Mouse (Mus musculus) macrophage (primary cell): Measurements from ENCODE around the gene Nos3. TPM values are rescaled to one million over a fixed set of nuclear protein-coding genes. Genes with fewer than 3 reads are reported as not detected.

Experiments used
- H3K27ac ChIP-seq: fragments of 350-480 bp; formaldehyde crosslinking; 2 replicates; pipeline ENCODE4 v1.9.0; 2021
- H3K36me3 ChIP-seq: fragments of 350-480 bp; formaldehyde crosslinking; 2 replicates; pipeline ENCODE4 v1.9.0; 2021; ENCODE audit errors: inconsistent target
- H3K4me3 ChIP-seq: fragments of 350-480 bp; formaldehyde crosslinking; 2 replicates; pipeline ENCODE4 v1.9.0; 2021; ENCODE audit errors: inconsistent target
- H3K79me2 ChIP-seq: fragments of 350-480 bp; formaldehyde crosslinking; 2 replicates; pipeline ENCODE4 v1.9.0; 2021; ENCODE audit errors: inconsistent target
- WGBS: methylation state at CpG from one replicate; pipeline ENCODE4 v1.1.7; 2026; ENCODE audit warnings: inconsistent platforms; ENCODE audit not compliant: missing documents; 5-methylcytosine and 5-hydroxymethylcytosine counted together
- polyA plus RNA-seq: library from polyadenylated mRNA; stranded (reverse); fragments of 250-400 nt; gene quantifications from 3 replicates; pipeline ENCODE4 v1.2.4, GENCODE M21; 2018; ENCODE audit warnings: inconsistent platforms

Gene Nos3
- polyA plus RNA-seq, 1 experiment from 2014 or later, result not detected

GRCm38 (mm10) chr5:24412063-24412462 lies 47.5 kb downstream of the Nos3 start:
- Histone ChIP-seq H3K36me3 (0 out of 2 replicates have a peak, but pooled peaks cover 8% of the 10 kb centered on the region), H3K79me2 (no peaks in the 10 kb centered on the region), H3K27ac (no peak overlapping the region), H3K4me3 (no peak overlapping the region)
- 96% methylated on average over 2 of the region's 2 CpGs for WGBS

DNA sequence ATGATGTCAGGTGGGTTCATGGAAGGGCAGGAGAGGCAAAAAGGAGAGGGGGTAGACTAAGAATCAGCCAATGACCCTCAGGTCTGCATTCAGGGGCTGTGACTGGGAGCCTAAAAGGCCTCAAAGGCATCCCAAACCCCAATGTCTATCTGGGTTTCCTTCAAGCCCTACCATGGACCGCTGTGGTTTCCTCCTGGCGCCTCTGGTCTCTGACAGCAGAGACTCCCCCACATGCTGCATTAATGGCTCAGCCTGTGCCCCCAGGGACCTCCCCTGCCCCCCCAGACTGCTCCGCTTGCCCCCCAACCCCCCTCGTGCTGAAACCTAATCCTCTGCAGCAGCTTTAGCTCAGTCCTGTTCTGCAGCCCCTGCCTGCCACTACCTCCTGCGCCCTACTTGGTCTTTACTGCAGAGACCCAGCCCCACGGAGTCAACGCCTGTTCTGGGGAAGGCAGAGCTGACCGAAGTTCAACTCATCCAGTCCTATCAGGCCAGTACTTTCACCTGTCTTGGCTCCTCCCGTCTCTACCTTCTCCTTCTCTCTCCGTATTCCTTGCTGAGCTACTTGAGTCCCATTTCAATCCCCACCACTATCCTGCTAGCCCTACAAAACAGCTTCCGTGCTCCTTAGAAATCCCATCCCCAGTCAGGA lies 48.6 kb downstream of the Nos3 start, which contains the start of gene Asic3:
Asic3 (plus strand) TSS at position 351 of the 652 bp plus-strand sequence.
- H3K4me3 ChIP-seq, result no peak within 1 kb of the TSS
- no peaks in the 10 kb centered on the region for H3K36me3 ChIP-seq
- H3K79me2 ChIP-seq, result no peaks in the 10 kb centered on the region
- H3K27ac ChIP-seq, result no peak within 1 kb of the TSS
- WGBS, result 31% methylated on average over 10 of the region's 11 CpGs

GRCm38 (mm10) chr5:24413938-24414337 lies 49.3 kb downstream of the Nos3 start:
- Histone ChIP-seq H3K36me3 (peaks cover 6% of the 10 kb centered on the region; the same call in 1 of the 2 replicates), H3K79me2 (no peaks in the 10 kb centered on the region), H3K27ac (no peak overlapping the region), H3K4me3 (no peak overlapping the region)
- 90% methylated on average over 13 of the region's 13 CpGs for WGBS

- 15% methylated on average over 21 of the region's 21 CpGs for WGBS
- Histone ChIP-seq H3K27ac (no peak overlapping the region), H3K4me3 (no peak overlapping the region), H3K36me3 (peaks cover 28% of the 10 kb centered on the region; the same call in 1 of the 2 replicates), H3K79me2 (no peaks in the 10 kb centered on the region)
Measured at GRCm38 (mm10) chr5:24416222-24416736, 51.7 kb downstream of the Nos3 start.

DNA sequence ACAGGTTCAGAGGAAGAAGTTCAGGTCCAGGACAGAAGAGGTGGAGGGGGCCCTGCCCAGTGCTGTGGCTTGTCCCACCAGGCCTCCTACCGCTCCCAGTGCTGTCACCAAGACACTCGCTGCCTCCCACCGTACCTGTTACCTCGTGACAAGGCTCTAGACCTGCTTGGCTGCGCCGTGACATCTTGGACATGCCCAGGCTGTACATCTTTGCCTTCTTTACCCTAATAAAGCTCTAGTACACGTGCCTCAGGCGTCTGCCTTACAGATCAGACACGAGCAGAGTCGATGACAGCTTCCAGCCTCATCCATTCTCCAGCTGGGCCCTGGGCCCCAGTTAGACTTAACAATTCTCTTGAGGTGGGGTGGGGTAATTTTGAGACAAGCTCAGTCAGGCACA lies 53.0 kb downstream of the Nos3 start:
- WGBS, result 96% methylated on average over 10 of the region's 10 CpGs
- H3K79me2 ChIP-seq, result no peaks in the 10 kb centered on the region
- no peak overlapping the region for H3K27ac ChIP-seq
- no peak overlapping the region for H3K4me3 ChIP-seq
- peaks cover 28% of the 10 kb centered on the region; the same call in 1 of the 2 replicates for H3K36me3 ChIP-seq

DNA sequence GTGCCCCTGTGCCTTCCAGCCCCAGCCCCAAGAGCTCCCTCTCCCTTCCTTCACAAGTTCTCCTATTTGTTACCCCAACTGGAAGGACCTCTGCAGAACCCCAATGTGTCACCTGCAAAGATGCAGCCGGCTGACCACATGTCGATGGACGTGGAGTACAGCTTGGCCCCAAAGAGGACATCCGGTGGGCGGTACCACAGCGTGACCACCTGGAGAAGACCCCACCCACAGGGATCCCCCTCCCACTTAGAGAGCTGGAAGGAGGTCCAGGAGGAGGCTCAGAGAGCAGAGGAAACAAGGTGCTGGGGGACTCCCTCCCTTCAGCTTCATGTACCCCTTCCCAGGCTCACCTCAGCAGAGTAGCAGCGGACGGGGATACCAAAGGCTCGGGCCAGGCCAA lies 55.8 kb downstream of the Nos3 start:
- peaks cover 1% of the 10 kb centered on the region; the same call in 1 of the 2 replicates for H3K79me2 ChIP-seq
- H3K36me3 ChIP-seq, result peaks cover 28% of the 10 kb centered on the region; the same call in 1 of the 2 replicates
- WGBS, result 93% methylated on average over 9 of the region's 9 CpGs
- H3K27ac ChIP-seq, result no peak overlapping the region
- no peak overlapping the region for H3K4me3 ChIP-seq

DNA sequence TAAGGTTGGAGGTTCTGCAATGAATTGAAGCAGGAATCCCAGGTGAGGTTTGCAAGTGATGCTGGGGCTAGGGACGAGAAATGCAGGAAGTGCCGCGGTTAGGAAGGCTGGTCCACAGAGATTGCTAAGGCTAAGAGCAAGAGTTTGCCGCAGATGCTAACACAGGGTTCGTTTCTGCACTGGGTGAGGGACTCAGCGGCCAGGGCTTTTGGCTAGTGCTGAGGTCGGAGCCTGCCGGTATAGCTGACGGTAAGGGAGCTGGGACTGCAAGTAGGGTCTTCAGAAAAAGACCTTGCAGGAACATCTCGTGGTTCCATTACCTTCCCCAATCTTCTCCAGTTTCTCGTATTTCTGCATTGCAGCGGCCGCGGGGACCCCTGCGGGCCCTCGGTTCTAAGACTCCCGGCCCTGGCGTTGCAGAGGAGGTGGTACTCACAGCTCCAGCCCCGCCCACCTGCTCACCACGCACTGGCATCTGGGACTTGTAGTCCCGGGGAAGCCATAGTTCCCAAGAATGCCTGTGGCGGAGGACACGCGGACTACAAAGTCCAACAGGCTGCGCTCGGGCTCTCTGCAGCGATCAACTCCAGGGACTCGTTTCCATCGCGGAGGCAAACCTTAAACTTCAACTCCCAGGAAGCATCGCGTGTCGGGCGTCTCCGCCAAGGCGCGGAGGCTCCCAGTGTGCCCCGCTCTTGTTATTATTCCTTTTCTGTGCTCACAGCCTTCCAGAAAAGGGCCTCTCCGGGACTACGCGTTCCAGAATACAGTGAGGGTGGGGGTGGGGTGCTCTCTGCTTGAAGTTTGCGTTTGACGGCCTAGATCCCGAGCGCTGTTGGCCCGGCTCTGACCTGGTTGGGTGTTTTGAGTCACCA lies 58.8 kb downstream of the Nos3 start, which contains the start of the genes Cdk5 and Slc4a2:
Cdk5 (minus strand) TSS at position 402 of the 875 bp plus-strand sequence.
Slc4a2 (plus strand) TSS at position 709 of the 875 bp plus-strand sequence.
- Histone ChIP-seq H3K4me3 (peak within 1 kb of the TSS; percentile 85), H3K27ac (peak within 1 kb of the TSS; percentile 94), H3K36me3 (peaks cover 28% of the 10 kb centered on the region; the same call in 1 of the 2 replicates), H3K79me2 (peaks cover 31% of the 10 kb centered on the region)
- WGBS, result under 1% methylated on average over 46 of the region's 46 CpGs

GRCm38 (mm10) chr5:24424004-24424781 lies 59.6 kb downstream of the Nos3 start:
- H3K4me3 ChIP-seq, result peak overlapping the region; percentile 85
- peaks cover 32% of the 10 kb centered on the region for H3K79me2 ChIP-seq
- peak overlapping the region; percentile 94 for H3K27ac ChIP-seq
- peaks cover 23% of the 10 kb centered on the region; the same call in 1 of the 2 replicates for H3K36me3 ChIP-seq
- 10% methylated on average over 21 of the region's 21 CpGs for WGBS

- Histone ChIP-seq H3K36me3 (peaks cover 23% of the 10 kb centered on the region), H3K79me2 (peaks cover 32% of the 10 kb centered on the region), H3K4me3 (peak overlapping the region; percentile 87), H3K27ac (peak overlapping the region; percentile 94)
- WGBS, result 2% methylated on average over 34 of the region's 60 CpGs
Measured at GRCm38 (mm10) chr5:24424861-24425411, 60.3 kb downstream of the Nos3 start.

- H3K79me2 ChIP-seq, result peaks cover 32% of the 10 kb centered on the region
- peak overlapping the region; percentile 87 for H3K4me3 ChIP-seq
- 2% methylated on average over 27 of the region's 30 CpGs for WGBS
- peaks cover 24% of the 10 kb centered on the region for H3K36me3 ChIP-seq
- peak overlapping the region; percentile 59 for H3K27ac ChIP-seq
Measured at GRCm38 (mm10) chr5:24425421-24426036, 60.9 kb downstream of the Nos3 start.

DNA sequence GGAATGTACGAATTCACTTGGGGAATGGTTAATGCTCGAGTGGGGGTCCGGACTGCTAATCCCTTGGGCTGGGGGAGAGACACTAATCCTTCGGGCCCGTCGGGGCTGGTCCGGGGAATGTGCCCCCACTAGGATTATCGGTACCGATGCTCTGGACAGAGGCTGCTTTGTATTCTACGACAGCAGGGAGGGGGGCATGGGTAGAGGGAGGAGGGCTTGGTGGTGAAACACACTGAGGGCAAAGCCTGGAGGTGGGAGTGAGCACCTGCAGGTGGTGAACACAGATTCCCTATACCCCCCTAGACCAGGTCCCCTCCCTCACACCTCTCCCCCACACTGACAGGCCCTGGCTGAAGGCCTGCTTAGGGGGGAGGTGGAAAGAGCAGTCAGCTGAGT lies 61.4 kb downstream of the Nos3 start:
- Histone ChIP-seq H3K36me3 (peaks cover 24% of the 10 kb centered on the region), H3K27ac (peak overlapping the region; percentile 59), H3K79me2 (peaks cover 32% of the 10 kb centered on the region), H3K4me3 (peak overlapping the region; percentile 87)
- 20% methylated on average over 10 of the region's 10 CpGs for WGBS

GRCm38 (mm10) chr5:24426556-24427284 lies 62.1 kb downstream of the Nos3 start:
- Histone ChIP-seq H3K4me3 (peak overlapping the region; percentile 87), H3K27ac (peak overlapping the region; percentile 59; the same call in 1 of the 2 replicates), H3K79me2 (peaks cover 32% of the 10 kb centered on the region), H3K36me3 (peaks cover 28% of the 10 kb centered on the region)
- WGBS, result 38% methylated on average over 9 of the region's 9 CpGs

DNA sequence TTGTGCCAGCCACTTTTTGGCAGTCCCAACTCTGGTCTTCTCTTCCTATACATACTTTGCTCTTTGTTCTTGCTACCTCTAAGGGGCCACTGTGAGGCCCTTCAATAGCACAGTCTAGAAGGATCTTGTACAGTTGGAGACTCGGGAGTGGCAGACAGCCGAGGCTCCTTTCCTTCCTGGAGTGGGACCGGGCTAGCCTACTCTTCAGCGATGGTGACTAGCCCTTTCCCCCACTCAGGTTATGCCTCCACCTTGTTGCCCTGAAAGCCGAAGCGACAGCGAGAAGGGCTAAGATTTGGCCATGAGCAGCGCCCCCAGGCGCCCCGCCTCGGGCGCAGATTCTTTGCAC lies 62.6 kb downstream of the Nos3 start:
- H3K36me3 ChIP-seq, result peaks cover 34% of the 10 kb centered on the region
- no peak overlapping the region for H3K27ac ChIP-seq
- no peak overlapping the region for H3K4me3 ChIP-seq
- peaks cover 32% of the 10 kb centered on the region for H3K79me2 ChIP-seq
- WGBS, result 91% methylated on average over 12 of the region's 12 CpGs
